Mouse (Mus musculus): ENCODE data around the gene Bphl.

- TF ChIP-seq GATA1 (IDR thresholded peaks at IDR 0.05; ENCODE audit: low read length) (no peak), TAL1 (IDR thresholded peaks at IDR 0.05; ENCODE audit: low read length) (no peak)
These were observed 30.2 kb upstream of the Bphl start for GRCm38 (mm10) chr13:34007234-34007633.

Measured in erythroblast, embryonic 14.5 days (primary cell).